Mouse (Mus musculus) olfactory bulb, adult 2 months (tissue): ENCODE results near the gene Pop5.

Source experiments
- CTCF ChIP-seq: fragments of 200-500 bp; IDR thresholded peaks from 2 replicates; pipeline ENCODE4 v1.5.1; 2012; ENCODE audit warnings: low read depth, mild to moderate bottlenecking, low read length, moderate library complexity; ENCODE audit not compliant: insufficient read depth
- POLR2A ChIP-seq: fragments of 200-500 bp; IDR thresholded peaks from 2 replicates; pipeline ENCODE4 v1.6.1; 2012; ENCODE audit warnings: mild to moderate bottlenecking, low read depth, low read length, moderate library complexity; ENCODE audit not compliant: insufficient read depth

- TF ChIP-seq CTCF = no peak
- TF ChIP-seq POLR2A = no peak
These were observed 42.8 kb upstream of the Pop5 start for GRCm38 (mm10) chr5:115192828-115193195.
